Mouse (Mus musculus) lung, postnatal 4 days (tissue): Measurements from ENCODE around the gene Zfr2.

Experiments
- DNase-seq, 2 experiments: peaks; one replicate each; pipeline ENCODE4 v3.0.0; 2021

The Zfr2 gene

GRCm38 (mm10) chr10:81232580-81233225 is at the start of gene Zfr2:
Zfr2 (plus strand) TSS chr10:81233155.
- peak; percentile 92 to 94 for DNase-seq

- peak in 1 of 2 experiments; percentile 23 for DNase-seq
Observed at GRCm38 (mm10) chr10:81183805-81184204, 49.1 kb upstream of the Zfr2 start, which contains the start of gene 4930442H23Rik. 4930442H23Rik (minus strand) TSS chr10:81183849.

- peak; percentile 71 to 77 for DNase-seq
Observed at GRCm38 (mm10) chr10:81184765-81185164, 48.2 kb upstream of the Zfr2 start.

- DNase-seq = peak in 1 of 2 experiments; percentile 25
Observed at GRCm38 (mm10) chr10:81187161-81187560, 45.8 kb upstream of the Zfr2 start.

GRCm38 (mm10) chr10:81189821-81190220 is 43.1 kb upstream of the Zfr2 start:
- no peak for DNase-seq

- peak; percentile 53 to 66 for DNase-seq
Observed at GRCm38 (mm10) chr10:81190236-81190911, 42.6 kb upstream of the Zfr2 start.

GRCm38 (mm10) chr10:81190912-81191321 is 42.0 kb upstream of the Zfr2 start:
- peak; percentile 42 to 44 for DNase-seq

GRCm38 (mm10) chr10:81191342-81191982 is 41.5 kb upstream of the Zfr2 start:
- peak; percentile 55 to 72 for DNase-seq

- DNase-seq = peak; percentile 87 to 93
Observed at GRCm38 (mm10) chr10:81192270-81192967, 40.5 kb upstream of the Zfr2 start.

- peak; percentile 32 to 33 for DNase-seq
Observed at GRCm38 (mm10) chr10:81192968-81193501, 39.9 kb upstream of the Zfr2 start.

GRCm38 (mm10) chr10:81193991-81194774 is 38.8 kb upstream of the Zfr2 start:
- DNase-seq = peak; percentile 64 to 77

- no peak for DNase-seq
Observed at GRCm38 (mm10) chr10:81195300-81195699, 37.7 kb upstream of the Zfr2 start.

GRCm38 (mm10) chr10:81196470-81197065 is 36.4 kb upstream of the Zfr2 start:
- DNase-seq = no peak

GRCm38 (mm10) chr10:81197305-81197704 is 35.6 kb upstream of the Zfr2 start:
- DNase-seq = no peak

- DNase-seq = peak in 1 of 2 experiments; percentile 78
Observed at GRCm38 (mm10) chr10:81198230-81198629, 34.7 kb upstream of the Zfr2 start.

GRCm38 (mm10) chr10:81198990-81199389 is 34.0 kb upstream of the Zfr2 start:
- no peak for DNase-seq

GRCm38 (mm10) chr10:81200141-81200540 is 32.8 kb upstream of the Zfr2 start:
- peak in 1 of 2 experiments; percentile 17 for DNase-seq

- DNase-seq = no peak
Observed at GRCm38 (mm10) chr10:81200605-81201287, 32.2 kb upstream of the Zfr2 start.

- DNase-seq = no peak
Observed at GRCm38 (mm10) chr10:81201807-81202758, 30.9 kb upstream of the Zfr2 start, which contains the start of gene Nmrk2. Nmrk2 (minus strand) TSS chr10:81202051.
